Mouse (Mus musculus): ENCODE measurements at regions not wholly inside any gene's neighbourhood (a gene's known extent, or its start where the extent isn't known, plus 50 kb on each side); places are given as distances from the start of the nearest gene placed in this dataset.

DNA sequence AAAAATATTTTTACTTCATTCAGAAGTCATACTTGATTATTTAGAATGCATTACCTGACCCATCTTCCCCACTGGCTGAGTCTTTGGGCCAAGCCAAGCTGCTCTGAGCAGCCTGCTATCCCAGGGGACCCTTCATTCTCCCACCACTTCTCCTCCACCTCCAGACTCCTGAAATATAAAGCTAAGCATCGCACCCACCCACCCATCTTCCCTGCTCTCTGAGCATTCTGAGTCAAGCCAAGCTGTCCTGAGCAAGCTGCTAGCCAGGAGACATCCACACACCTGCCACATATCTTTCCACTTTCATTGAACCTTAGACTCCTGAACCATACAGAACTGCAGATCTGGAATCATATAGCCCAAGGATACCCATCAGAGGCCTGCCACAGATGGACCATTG, 1456.2 kb upstream of the Adam24 start:
- Histone ChIP-seq H3K9ac (replicated peaks) (no peak overlapping the region), H3K4me2 (no peak overlapping the region), H3K36me3 (no peaks in the 10 kb centered on the region), H3K4me1 (replicated peaks) (no peaks in the 10 kb centered on the region), H3K4me3 (replicated peaks) (no peak overlapping the region), H3K27me3 (no peaks in the 10 kb centered on the region), H3K27ac (no peak overlapping the region), H3K9me3 (no peaks in the 10 kb centered on the region)
- WGBS: 96% methylated on average over 1 of the region's 1 CpGs
- no peak for ATAC-seq (ENCODE audit: insufficient number of reproducible peaks, insufficient read depth, low FRiP score, low TSS enrichment, low read depth)

DNA sequence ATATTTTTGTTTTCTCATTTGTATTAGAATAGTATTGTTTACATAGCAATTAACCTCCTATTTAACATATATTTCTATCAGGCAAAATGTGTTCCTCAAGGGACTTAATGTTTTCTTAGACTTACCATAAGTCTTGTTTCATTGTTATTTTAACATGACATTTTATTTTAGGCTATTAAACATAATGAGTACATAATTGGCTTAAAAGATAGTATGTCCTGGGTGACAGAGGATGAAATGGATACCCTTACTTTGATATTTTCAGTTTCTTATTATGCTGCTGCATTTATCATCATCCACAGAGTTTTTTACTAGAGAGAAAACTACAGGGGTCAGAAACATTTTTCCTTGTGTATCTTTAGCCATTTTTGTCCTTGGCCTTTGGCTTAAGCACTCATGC, 1447.6 kb upstream of the Adam24 start:
- no peak overlapping the region for H3K27ac ChIP-seq
- no peak overlapping the region for H3K4me2 ChIP-seq
- H3K9ac ChIP-seq (replicated peaks): no peak overlapping the region
- H3K36me3 ChIP-seq: no peaks in the 10 kb centered on the region
- ATAC-seq (ENCODE audit: insufficient number of reproducible peaks, insufficient read depth, low FRiP score, low TSS enrichment, low read depth): no peak
- no peaks in the 10 kb centered on the region for H3K9me3 ChIP-seq
- no peak overlapping the region for H3K4me3 ChIP-seq (replicated peaks)
- H3K27me3 ChIP-seq: no peaks in the 10 kb centered on the region
- no peaks in the 10 kb centered on the region for H3K4me1 ChIP-seq (replicated peaks)

DNA sequence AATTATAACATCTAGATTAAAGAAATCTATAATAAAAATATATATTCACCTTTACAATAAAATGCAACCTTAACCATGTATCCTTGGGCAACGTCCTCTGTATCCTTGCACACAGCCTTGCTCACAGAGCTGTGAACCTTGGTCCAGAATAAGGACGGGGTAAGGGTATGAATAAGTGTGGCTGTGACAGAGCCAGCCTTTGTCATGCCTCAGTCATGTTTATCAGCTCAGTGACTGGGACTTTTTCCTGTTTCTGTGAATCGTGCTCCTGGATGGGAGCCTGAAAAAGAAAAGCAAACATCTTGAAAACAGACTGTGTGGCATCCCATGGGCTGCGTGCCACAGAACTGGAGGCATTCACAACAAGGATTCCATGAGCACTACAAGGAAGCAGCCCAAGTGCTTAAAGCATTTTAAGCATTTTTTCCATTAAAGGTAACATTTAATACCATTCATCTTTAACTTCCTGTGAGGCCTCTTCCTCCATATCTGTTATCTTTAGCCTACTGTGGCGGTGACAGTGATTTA, 1405.8 kb upstream of the Adam24 start:
- Histone ChIP-seq H3K9ac (replicated peaks) (no peak overlapping the region), H3K27me3 (no peaks in the 10 kb centered on the region), H3K27ac (no peak overlapping the region), H3K4me3 (replicated peaks) (no peak overlapping the region), H3K4me2 (no peak overlapping the region), H3K9me3 (no peaks in the 10 kb centered on the region), H3K36me3 (no peaks in the 10 kb centered on the region), H3K4me1 (replicated peaks) (no peaks in the 10 kb centered on the region)
- ATAC-seq (ENCODE audit: insufficient number of reproducible peaks, insufficient read depth, low FRiP score, low TSS enrichment, low read depth): no peak
- 84% methylated on average over 5 of the region's 5 CpGs for WGBS

DNA sequence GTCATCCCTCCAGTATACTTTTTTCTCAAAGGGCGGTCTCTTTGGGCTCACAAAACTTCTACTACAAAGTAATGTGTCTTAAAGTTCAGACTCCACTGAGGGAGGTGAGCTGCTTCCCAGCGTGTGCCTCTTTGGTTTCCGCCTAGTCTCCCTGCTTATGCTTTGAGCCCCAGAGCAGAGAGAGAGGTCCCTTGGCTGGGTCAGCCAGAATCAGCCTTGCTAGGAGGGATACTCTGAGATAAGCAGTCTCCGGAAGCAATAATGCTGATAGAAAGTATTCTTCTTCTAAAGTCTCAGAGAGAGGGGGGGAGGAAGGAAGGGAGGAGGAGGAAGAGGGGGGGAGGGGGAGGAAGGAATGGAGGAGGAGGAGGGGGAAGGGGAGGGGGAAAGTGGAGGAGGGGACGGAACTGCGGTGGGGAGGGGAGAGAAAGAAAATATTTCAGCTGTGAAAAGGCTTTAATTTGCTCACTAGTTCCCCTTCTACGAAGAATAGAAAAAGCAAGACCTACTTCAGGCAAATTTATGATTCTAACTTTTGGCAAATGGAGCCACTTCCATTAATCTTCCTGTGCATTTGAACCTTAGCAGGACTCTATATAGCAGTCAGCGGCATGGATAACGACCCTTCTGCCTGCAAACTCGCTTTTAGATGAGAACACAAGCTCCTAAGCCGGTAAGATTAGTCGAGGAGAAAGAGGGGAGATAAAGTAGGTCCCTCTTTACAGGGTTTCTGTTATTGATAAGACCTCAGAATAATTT, 1377.2 kb upstream of the Adam24 start:
- 18% methylated on average over 12 of the region's 12 CpGs for WGBS

DNA sequence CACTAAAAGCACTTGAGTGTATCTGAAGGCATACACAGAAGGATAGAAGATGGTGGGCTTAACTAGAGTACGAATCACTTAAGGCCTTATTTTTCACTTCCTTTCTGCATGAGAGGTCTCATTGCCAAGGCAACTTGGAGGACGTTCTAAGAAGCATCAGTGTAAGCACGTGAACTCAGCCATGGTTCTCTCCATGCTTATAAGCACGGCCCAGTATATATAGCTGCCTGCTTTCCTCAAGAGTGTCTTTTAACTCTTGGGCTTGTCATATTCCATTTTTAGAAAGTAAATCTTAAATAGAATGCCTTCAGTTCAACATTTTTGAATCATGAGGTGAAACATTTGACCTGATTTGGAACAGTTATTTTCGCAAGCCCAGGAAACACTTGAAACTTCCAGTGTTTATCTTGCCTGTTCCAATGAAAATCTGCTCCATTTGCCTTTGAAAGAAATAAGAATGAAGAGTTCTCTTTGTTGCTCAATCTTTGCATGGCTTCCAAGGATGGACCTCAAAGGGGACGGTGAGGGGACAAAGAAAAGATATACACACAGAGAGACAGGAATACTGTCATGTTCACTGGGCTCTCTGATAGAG, 1371.0 kb upstream of the Adam24 start:
- WGBS: 85% methylated on average over 6 of the region's 6 CpGs
- Histone ChIP-seq H3K9me3 (no peaks in the 10 kb centered on the region), H3K4me1 (replicated peaks) (no peaks in the 10 kb centered on the region), H3K36me3 (no peaks in the 10 kb centered on the region), H3K27ac (no peak overlapping the region), H3K4me3 (replicated peaks) (no peak overlapping the region), H3K9ac (replicated peaks) (no peak overlapping the region), H3K4me2 (no peak overlapping the region), H3K27me3 (no peaks in the 10 kb centered on the region)
- ATAC-seq (ENCODE audit: insufficient number of reproducible peaks, insufficient read depth, low FRiP score, low TSS enrichment, low read depth): no peak

More for the DNA sequence above, 1377.2 kb upstream of the Adam24 start:
- Histone ChIP-seq H3K36me3 (no peaks in the 10 kb centered on the region), H3K4me1 (replicated peaks) (peaks cover 7% of the 10 kb centered on the region; the same call in 1 of the 2 replicates), H3K27ac (no peak overlapping the region), H3K27me3 (no peaks in the 10 kb centered on the region), H3K4me3 (replicated peaks) (no peak overlapping the region), H3K9ac (replicated peaks) (no peak overlapping the region), H3K4me2 (peak overlapping the region; percentile 38), H3K9me3 (no peaks in the 10 kb centered on the region)
- ATAC-seq (ENCODE audit: insufficient number of reproducible peaks, insufficient read depth, low FRiP score, low TSS enrichment, low read depth): no peak

DNA sequence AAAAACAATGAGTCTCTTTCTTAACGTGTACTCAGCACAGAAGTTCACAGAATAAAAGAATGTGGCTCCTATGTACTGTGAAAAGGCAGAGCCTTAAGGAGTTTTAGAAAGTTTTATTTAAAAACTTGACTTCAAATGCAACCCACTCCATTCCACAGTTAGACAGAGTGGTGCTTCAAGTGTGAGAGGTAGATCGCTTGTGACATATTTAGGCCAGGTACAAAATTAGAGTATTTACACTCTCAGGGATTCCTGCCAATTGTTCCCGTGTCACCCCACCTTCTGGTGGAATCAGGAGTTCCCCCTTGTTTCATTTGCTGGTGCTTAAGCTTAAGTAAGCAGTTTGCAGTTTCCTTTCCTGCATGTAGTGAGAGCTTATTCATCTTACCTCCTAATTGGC, 1361.0 kb upstream of the Adam24 start:
- no peak for ATAC-seq (ENCODE audit: insufficient number of reproducible peaks, insufficient read depth, low FRiP score, low TSS enrichment, low read depth)
- Histone ChIP-seq H3K9me3 (no peaks in the 10 kb centered on the region), H3K4me1 (replicated peaks) (peaks cover 10% of the 10 kb centered on the region), H3K27ac (no peak overlapping the region), H3K4me2 (no peak overlapping the region), H3K4me3 (replicated peaks) (no peak overlapping the region), H3K9ac (replicated peaks) (no peak overlapping the region), H3K27me3 (no peaks in the 10 kb centered on the region), H3K36me3 (no peaks in the 10 kb centered on the region)
- WGBS: 71% methylated on average over 3 of the region's 3 CpGs

DNA sequence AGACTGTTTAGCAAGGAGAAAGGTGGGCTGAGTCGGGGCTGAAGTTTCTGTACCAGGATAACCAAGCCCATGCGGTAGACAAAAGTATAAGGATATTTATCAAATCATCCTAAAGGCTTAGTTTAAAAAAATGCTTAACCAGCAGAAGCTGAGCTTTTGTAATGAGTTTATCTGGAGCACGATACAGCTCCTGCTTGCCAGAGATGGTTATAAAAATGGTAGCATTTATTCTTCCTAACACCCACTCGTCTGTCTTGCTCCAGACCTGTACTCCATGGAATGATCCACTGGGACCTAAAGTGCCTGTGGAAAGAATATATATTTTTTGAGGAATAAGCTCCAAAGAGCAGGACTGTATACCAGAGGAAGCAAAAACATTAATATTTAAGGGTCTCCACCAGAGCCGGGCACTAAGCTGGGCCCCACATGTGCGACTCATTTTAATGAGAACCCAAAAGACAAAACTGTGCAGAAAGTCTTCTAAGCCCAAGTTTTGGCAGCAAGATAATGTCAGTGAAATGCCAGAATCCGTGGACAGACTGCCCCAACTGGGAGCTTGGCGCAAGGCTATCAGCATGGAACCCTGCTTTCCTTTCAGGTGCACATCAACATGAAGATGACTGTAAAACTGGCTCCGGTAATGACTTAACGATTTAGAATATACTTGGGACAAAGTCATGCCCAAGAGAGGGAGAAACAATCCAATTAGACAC, 1359.2 kb upstream of the Adam24 start:
- H3K9ac ChIP-seq (replicated peaks): no peak overlapping the region
- WGBS: 41% methylated on average over 10 of the region's 10 CpGs
- peaks cover 10% of the 10 kb centered on the region for H3K4me1 ChIP-seq (replicated peaks)
- H3K9me3 ChIP-seq: no peaks in the 10 kb centered on the region
- no peaks in the 10 kb centered on the region for H3K36me3 ChIP-seq
- peak overlapping the region; percentile 1; the same call in 1 of the 2 replicates for H3K4me2 ChIP-seq
- no peak overlapping the region for H3K4me3 ChIP-seq (replicated peaks)
- ATAC-seq (ENCODE audit: insufficient number of reproducible peaks, insufficient read depth, low FRiP score, low TSS enrichment, low read depth): peak; percentile 52; the same call in 1 of the 2 replicates
- H3K27ac ChIP-seq: no peak overlapping the region
- H3K27me3 ChIP-seq: no peaks in the 10 kb centered on the region

DNA sequence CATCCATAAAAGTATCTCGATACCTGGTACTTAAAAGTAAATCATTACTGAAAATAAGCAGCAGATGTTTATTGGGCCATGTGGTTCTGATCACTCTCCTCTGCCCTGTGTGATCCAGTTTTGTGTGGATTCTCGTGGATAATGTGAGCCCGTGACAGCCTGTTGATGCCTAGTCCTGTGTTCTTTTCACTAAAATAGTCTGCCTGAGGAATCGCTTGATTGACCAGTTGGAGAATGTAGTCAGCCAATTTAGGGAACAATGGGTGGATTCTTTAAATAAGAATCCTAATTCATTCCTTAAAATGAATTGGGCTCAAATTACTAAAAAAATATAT, 1358.7 kb upstream of the Adam24 start:
- H3K9ac ChIP-seq (replicated peaks): no peak overlapping the region
- H3K4me3 ChIP-seq (replicated peaks): no peak overlapping the region
- ATAC-seq (ENCODE audit: insufficient number of reproducible peaks, insufficient read depth, low FRiP score, low TSS enrichment, low read depth): 0 out of 2 replicates have a peak, but pooled peaks have one; percentile 47
- no peak overlapping the region for H3K27ac ChIP-seq
- H3K4me2 ChIP-seq: peak overlapping the region; percentile 1; the same call in 1 of the 2 replicates
- H3K4me1 ChIP-seq (replicated peaks): peaks cover 10% of the 10 kb centered on the region
- H3K9me3 ChIP-seq: no peaks in the 10 kb centered on the region
- H3K36me3 ChIP-seq: no peaks in the 10 kb centered on the region
- 20% methylated on average over 4 of the region's 4 CpGs for WGBS
- no peaks in the 10 kb centered on the region for H3K27me3 ChIP-seq

DNA sequence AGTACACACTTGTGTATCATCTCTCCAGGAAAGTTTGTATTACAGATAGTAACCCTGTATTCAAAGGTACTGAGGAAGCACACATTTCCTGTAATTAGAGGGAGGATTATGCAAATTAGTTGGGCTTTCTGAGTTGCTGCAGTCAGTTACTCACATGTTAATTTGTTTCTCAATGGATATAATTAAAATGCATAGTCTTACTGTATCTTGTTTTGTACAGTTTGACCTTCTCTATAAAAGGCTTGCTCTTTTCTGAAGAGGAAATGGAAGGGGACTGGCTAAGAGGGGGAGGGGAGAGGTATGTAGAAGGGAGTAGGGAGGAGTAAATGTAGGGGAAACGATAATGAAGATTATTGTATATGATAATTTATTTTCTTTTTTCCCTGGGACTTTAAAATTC, 1345.5 kb upstream of the Adam24 start:
- Histone ChIP-seq H3K4me3 (replicated peaks) (no peak overlapping the region), H3K4me1 (replicated peaks) (no peaks in the 10 kb centered on the region), H3K27me3 (no peaks in the 10 kb centered on the region), H3K27ac (no peak overlapping the region), H3K9ac (replicated peaks) (no peak overlapping the region), H3K36me3 (no peaks in the 10 kb centered on the region), H3K9me3 (no peaks in the 10 kb centered on the region), H3K4me2 (no peak overlapping the region)
- 83% methylated on average over 1 of the region's 1 CpGs for WGBS
- no peak for ATAC-seq (ENCODE audit: insufficient number of reproducible peaks, insufficient read depth, low FRiP score, low TSS enrichment, low read depth)

DNA sequence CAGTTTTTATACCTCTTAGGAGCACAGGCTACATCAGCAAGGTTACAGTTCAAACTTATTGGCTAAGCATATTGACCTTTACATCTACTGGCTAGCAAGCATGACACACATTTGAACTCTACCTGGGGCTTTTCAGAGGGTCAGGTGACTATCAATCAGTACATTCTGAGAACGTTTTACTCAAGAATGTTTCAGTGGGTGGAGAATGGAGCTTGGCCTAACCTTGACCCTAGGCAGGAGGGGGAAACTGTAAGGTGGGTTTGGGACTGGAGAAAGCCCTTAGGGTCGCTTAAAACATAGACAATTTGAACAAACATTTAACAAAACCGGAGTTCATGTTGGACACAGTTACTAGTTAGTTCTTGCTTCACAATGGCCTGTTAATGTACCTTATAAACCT, 1330.1 kb upstream of the Adam24 start:
- Histone ChIP-seq H3K4me2 (no peak overlapping the region), H3K36me3 (no peaks in the 10 kb centered on the region), H3K9me3 (no peaks in the 10 kb centered on the region), H3K4me1 (replicated peaks) (no peaks in the 10 kb centered on the region), H3K27me3 (no peaks in the 10 kb centered on the region), H3K27ac (no peak overlapping the region), H3K9ac (replicated peaks) (no peak overlapping the region), H3K4me3 (replicated peaks) (no peak overlapping the region)
- 70% methylated on average over 3 of the region's 3 CpGs for WGBS
- no peak for ATAC-seq (ENCODE audit: insufficient number of reproducible peaks, insufficient read depth, low FRiP score, low TSS enrichment, low read depth)

DNA sequence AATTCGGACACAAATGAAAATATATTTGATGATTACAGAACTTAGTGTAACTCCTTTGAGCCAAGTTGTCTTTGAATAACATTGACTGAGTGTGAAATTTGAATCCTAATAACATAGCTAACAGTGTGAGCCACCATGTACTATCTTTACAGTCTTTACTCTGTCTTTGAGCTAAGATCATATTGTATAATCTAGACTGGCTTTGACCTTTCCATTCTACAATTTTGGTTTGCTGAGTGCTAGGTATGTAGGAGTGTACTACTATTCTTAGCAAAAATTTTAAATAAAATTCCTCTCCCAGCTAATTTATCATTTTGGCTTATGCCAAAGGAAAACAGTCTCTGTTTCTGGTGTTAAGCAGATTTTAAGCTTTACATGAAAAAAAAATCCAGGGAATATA, 1328.4 kb upstream of the Adam24 start:
- Histone ChIP-seq H3K9ac (replicated peaks) (no peak overlapping the region), H3K36me3 (no peaks in the 10 kb centered on the region), H3K27ac (no peak overlapping the region), H3K9me3 (no peaks in the 10 kb centered on the region), H3K4me2 (no peak overlapping the region), H3K4me3 (replicated peaks) (no peak overlapping the region), H3K27me3 (no peaks in the 10 kb centered on the region), H3K4me1 (replicated peaks) (no peaks in the 10 kb centered on the region)
- WGBS: 82% methylated on average over 1 of the region's 1 CpGs
- no peak for ATAC-seq (ENCODE audit: insufficient number of reproducible peaks, insufficient read depth, low FRiP score, low TSS enrichment, low read depth)
